Mouse (Mus musculus): ENCODE measurements around the gene Ubap2l.

Gene Ubap2l

GRCm38 (mm10) chr3:90067851-90068250 lies 15.4 kb upstream of the Ubap2l start:
- no peak for DNase-seq (ENCODE audit: extremely low read depth, low read depth, low spot score)

- no peak for DNase-seq (ENCODE audit: extremely low read depth, low read depth, low spot score)
These were observed 13.1 kb upstream of the Ubap2l start for GRCm38 (mm10) chr3:90065553-90065952.

GRCm38 (mm10) chr3:90064383-90064782 lies 12.0 kb upstream of the Ubap2l start:
- DNase-seq (ENCODE audit: extremely low read depth, low read depth, low spot score), result no peak

- DNase-seq (ENCODE audit: extremely low read depth, low read depth, low spot score), result no peak
These were observed 10.1 kb upstream of the Ubap2l start for GRCm38 (mm10) chr3:90062539-90062938.

GRCm38 (mm10) chr3:90061549-90061948 lies 9.1 kb upstream of the Ubap2l start:
- no peak for DNase-seq (ENCODE audit: extremely low read depth, low read depth, low spot score)

- DNase-seq (ENCODE audit: extremely low read depth, low read depth, low spot score), result no peak
These were observed 732 bp downstream of the Ubap2l start, which contains the start of gene 4933434E20Rik for GRCm38 (mm10) chr3:90051441-90052350. Gene 4933434E20Rik, plus strand, starts transcription at chr3:90051636.

- no peak for DNase-seq (ENCODE audit: extremely low read depth, low read depth, low spot score)
These were observed 2.7 kb downstream of the Ubap2l start for GRCm38 (mm10) chr3:90049691-90050090.

GRCm38 (mm10) chr3:90036263-90036662 lies 16.2 kb downstream of the Ubap2l start:
- DNase-seq (ENCODE audit: extremely low read depth, low read depth, low spot score), result no peak

GRCm38 (mm10) chr3:90034653-90035052 lies 17.8 kb downstream of the Ubap2l start:
- no peak for DNase-seq (ENCODE audit: extremely low read depth, low read depth, low spot score)

- no peak for DNase-seq (ENCODE audit: extremely low read depth, low read depth, low spot score)
These were observed 35.8 kb downstream of the Ubap2l start for GRCm38 (mm10) chr3:90016626-90017025.

- DNase-seq (ENCODE audit: extremely low read depth, low read depth, low spot score), result no peak
These were observed 42.1 kb downstream of the Ubap2l start for GRCm38 (mm10) chr3:90010291-90010690.

- no peak for DNase-seq (ENCODE audit: extremely low read depth, low read depth, low spot score)
These were observed 48.2 kb downstream of the Ubap2l start for GRCm38 (mm10) chr3:90004091-90004796.

- DNase-seq (ENCODE audit: extremely low read depth, low read depth, low spot score), result no peak
These were observed 52.6 kb downstream of the Ubap2l start for GRCm38 (mm10) chr3:89999830-90000229.

- DNase-seq (ENCODE audit: extremely low read depth, low read depth, low spot score), result no peak
These were observed 53.3 kb downstream of the Ubap2l start for GRCm38 (mm10) chr3:89999090-89999489.

- peak; percentile 40 for DNase-seq (ENCODE audit: extremely low read depth, low read depth, low spot score)
These were observed 53.8 kb downstream of the Ubap2l start, which contains the start of gene Hax1 for GRCm38 (mm10) chr3:89998612-89999054. Gene Hax1, minus strand, starts transcription at chr3:89998780.

GRCm38 (mm10) chr3:89997791-89998495 lies 54.5 kb downstream of the Ubap2l start:
- no peak for DNase-seq (ENCODE audit: extremely low read depth, low read depth, low spot score)

- DNase-seq (ENCODE audit: extremely low read depth, low read depth, low spot score), result no peak
These were observed 57.5 kb downstream of the Ubap2l start for GRCm38 (mm10) chr3:89994807-89995515.

GRCm38 (mm10) chr3:89987822-89988221 lies 64.6 kb downstream of the Ubap2l start:
- DNase-seq (ENCODE audit: extremely low read depth, low read depth, low spot score), result no peak

- no peak for DNase-seq (ENCODE audit: extremely low read depth, low read depth, low spot score)
These were observed 65.2 kb downstream of the Ubap2l start for GRCm38 (mm10) chr3:89987211-89987610.

- no peak for DNase-seq (ENCODE audit: extremely low read depth, low read depth, low spot score)
These were observed 70.0 kb downstream of the Ubap2l start for GRCm38 (mm10) chr3:89982426-89982825.

GRCm38 (mm10) chr3:89976859-89977258 lies 75.6 kb downstream of the Ubap2l start:
- no peak for DNase-seq (ENCODE audit: extremely low read depth, low read depth, low spot score)
